Comparison of ENCODE assay signal across 8 mouse cellular contexts in the genomic region with DNA sequence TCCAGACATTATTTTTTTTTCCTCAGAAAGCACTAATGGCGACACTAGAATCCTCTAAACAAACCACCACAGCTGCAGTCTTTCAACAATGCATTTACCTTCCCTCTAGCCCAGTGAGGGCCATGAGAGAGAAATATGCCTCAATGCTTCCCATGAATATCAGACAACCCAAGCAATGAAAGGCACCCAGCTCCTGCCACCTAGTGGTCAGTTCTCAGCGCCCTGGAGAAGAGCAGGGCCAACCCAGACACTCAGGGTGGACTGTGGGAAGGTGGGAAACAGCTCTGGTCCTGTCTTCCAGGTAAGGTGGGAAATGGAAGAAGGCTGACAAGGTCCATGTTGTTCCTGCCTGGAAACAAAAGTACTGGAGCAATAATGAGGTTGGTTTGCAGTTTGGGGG. TPM values are rescaled to one million over a fixed set of nuclear protein-coding genes. Genes with fewer than 3 reads are reported as not detected.
DNase-seq lines count a peak whose midpoint lies in the region; ATAC-seq and TF ChIP-seq lines count a peak whose summit lies in the region.

No protein-coding gene starts in this region.

- no peaks in the 10 kb centered on the region for H3K27me3 ChIP-seq in thymus, adult 2 months (ENCODE audit: control insufficient read depth, insufficient read depth, low read length)
- H3K27me3 ChIP-seq in heart, adult 2 months (ENCODE audit: control insufficient read depth, insufficient read depth, low read length): no peaks in the 10 kb centered on the region
- H3K27me3 ChIP-seq in limb, embryonic 13.5 days: no peaks in the 10 kb centered on the region
- no peaks in the 10 kb centered on the region for H3K27me3 ChIP-seq in testis, adult 2 months (ENCODE audit: control insufficient read depth, insufficient read depth, low read length)

- TF ChIP-seq POLR2A in thymus, adult 2 months (IDR thresholded peaks at IDR 0.05; ENCODE audit: control insufficient read depth, extremely low read depth, insufficient read depth, low read length, poor library complexity): no peak
- TF ChIP-seq POLR2A in heart, adult 2 months (IDR thresholded peaks at IDR 0.05; ENCODE audit: insufficient read depth, low read depth, low read length): no peak
- TF ChIP-seq POLR2A in testis, adult 2 months (IDR thresholded peaks at IDR 0.05; ENCODE audit: control insufficient read depth, low read depth, low read length): no peak

- intact Hi-C loops in heart, adult 2 months (cut with DNase I): loop anchor here (1.0 to 5.0 kb wide), 3 partner anchors 103 to 140 kb away; partner anchors contain the start of gene Rpp38

- TF ChIP-seq EP300 in heart, adult 2 months (IDR thresholded peaks at IDR 0.05; ENCODE audit: insufficient read depth, low read depth, low read length): peak; percentile 83; the same call in 1 of the 2 replicates

- H3K4me1 ChIP-seq in thymus, adult 2 months (replicated peaks; ENCODE audit: control insufficient read depth, insufficient read depth, low read length): no peaks in the 10 kb centered on the region
- no peaks in the 10 kb centered on the region for H3K4me1 ChIP-seq in heart, adult 2 months (ENCODE audit: control insufficient read depth, insufficient read depth, low read length)
- H3K4me1 ChIP-seq in limb, embryonic 13.5 days: no peaks in the 10 kb centered on the region
- H3K4me1 ChIP-seq in testis, adult 2 months (ENCODE audit: control insufficient read depth, insufficient read depth, low read length): no peaks in the 10 kb centered on the region

- peak; percentile 48; the same call in 1 of the 2 replicates for ATAC-seq in limb, embryonic 13.5 days (ENCODE audit: low FRiP score, low read depth)

- no peaks in the 10 kb centered on the region for H3K79me2 ChIP-seq in heart, adult 2 months (replicated peaks; ENCODE audit: control insufficient read depth, insufficient read depth, low read length)

- peak; percentile 68; the same call in 1 of the 2 replicates for TF ChIP-seq CTCF in thymus, adult 2 months (IDR thresholded peaks at IDR 0.05; ENCODE audit: borderline replicate concordance, control insufficient read depth, extremely low read depth, insufficient read depth, low read length, poor library complexity)
- peak; percentile 95 for TF ChIP-seq CTCF in heart, adult 2 months (IDR thresholded peaks at IDR 0.05)
- peak; percentile 65; the same call in 1 of the 2 replicates for TF ChIP-seq CTCF in testis, adult 2 months (IDR thresholded peaks at IDR 0.05; ENCODE audit: control insufficient read depth, insufficient read depth, insufficient replicate concordance, low read depth, low read length)

- no peak overlapping the region for H3K4me2 ChIP-seq in limb, embryonic 13.5 days (replicated peaks)

- WGBS in thymus, adult 2 months: 19% methylated on average over 2 of the region's 2 CpGs
- 13% methylated on average over 2 of the region's 2 CpGs for WGBS in heart, adult 2 months
- 17% methylated on average over 2 of the region's 2 CpGs for WGBS in limb, embryonic 13.5 days

- H3K4me3 ChIP-seq in thymus, adult 2 months (ENCODE audit: control insufficient read depth, insufficient read depth, low read length): no peak overlapping the region
- H3K4me3 ChIP-seq in heart, adult 2 months: no peak overlapping the region
- H3K4me3 ChIP-seq in limb, embryonic 13.5 days: no peak overlapping the region
- no peak overlapping the region for H3K4me3 ChIP-seq in testis, adult 2 months (ENCODE audit: control insufficient read depth, low read depth, low read length)

- no peaks in the 10 kb centered on the region for H3K36me3 ChIP-seq in thymus, adult 2 months (ENCODE audit: control insufficient read depth, insufficient read depth, low read length)
- no peaks in the 10 kb centered on the region for H3K36me3 ChIP-seq in heart, adult 2 months (ENCODE audit: control insufficient read depth, insufficient read depth, low read length)
- peaks cover 26% of the 10 kb centered on the region for H3K36me3 ChIP-seq in limb, embryonic 13.5 days
- H3K36me3 ChIP-seq in testis, adult 2 months (ENCODE audit: control insufficient read depth, insufficient read depth, low read length): no peaks in the 10 kb centered on the region

- DNase-seq in thymus, adult 2 months: peak; percentile 40
- no peak for DNase-seq in thymus, adult 18-20 months
- peak; percentile 59 for DNase-seq in embryo, embryonic 10.5 days (ENCODE audit: low spot score)
- peak; percentile 69 to 77 for DNase-seq in heart, adult 2 months
- peak; percentile 77 for DNase-seq in kidney, adult 9 months
- peak; percentile 37 for DNase-seq in neural tube, embryonic 10.5 days (ENCODE audit: extremely low spot score, low spot score)

- no peaks in the 10 kb centered on the region for H3K9me3 ChIP-seq in limb, embryonic 13.5 days

- H3K9ac ChIP-seq in heart, adult 2 months (ENCODE audit: low read depth, low read length): no peak overlapping the region
- H3K9ac ChIP-seq in limb, embryonic 13.5 days: no peak overlapping the region

- no peak overlapping the region for H3K27ac ChIP-seq in thymus, adult 2 months (ENCODE audit: control insufficient read depth, insufficient read depth, low read length)
- no peak overlapping the region for H3K27ac ChIP-seq in heart, adult 2 months
- H3K27ac ChIP-seq in limb, embryonic 13.5 days: no peak overlapping the region
- H3K27ac ChIP-seq in testis, adult 2 months (ENCODE audit: control insufficient read depth, insufficient read depth, low read depth, low read length): no peak overlapping the region

RNA-seq across cellular contexts. Expression of gene Nmt2, which starts 55.0 kb away (rescaled TPM):
- 7.4 and 8.1 TPM in 2 replicates for polyA plus RNA-seq in thymus, adult 2 months (2012; rRNA removed)
- 10 to 100 TPM in 1 of 2 experiments, 1 to 10 TPM in 1; 7.8 to 10.4 TPM for total RNA-seq in heart, adult 2 months (2021)
- 3.7 and 5.6 TPM in 2 replicates for polyA plus RNA-seq in heart, adult 2 months (2012; rRNA removed)
- polyA plus RNA-seq in limb, embryonic 13.5 days (2015; fragmentation: Nextera tagmentation; extraction: Ambion mirVana): 42.0 and 42.1 TPM in 2 replicates
- polyA plus RNA-seq in testis, adult 2 months (2012; rRNA removed): 24.0 and 25.3 TPM in 2 replicates

Comparison
In these comparisons a context has a peak if more than half of its experiments do, and no peak if none do; other contexts are left out.
1. DNase-seq: peak in thymus, adult 2 months (single experiment), embryo, embryonic 10.5 days (single experiment), heart, adult 2 months (2 of 2), kidney, adult 9 months (single experiment) and neural tube, embryonic 10.5 days (single experiment); none in thymus, adult 18-20 months (0 of 2).
2. Peak in every context shown above with its lines, with median percentiles within 50 percentile points of each other: CTCF ChIP-seq.